Mouse (Mus musculus): ENCODE data around the gene Gm853. TPM values are rescaled to one million over a fixed set of nuclear protein-coding genes. Genes with fewer than 3 reads are reported as not detected.

Gene Gm853
- not detected in 2 replicates for polyA plus RNA-seq (2016; fragmentation: Nextera tagmentation; extraction: Ambion mirVana)

- H3K4me2 ChIP-seq, result no peak within 1 kb of the TSS
- no peak within 1 kb of the TSS for H3K4me3 ChIP-seq
- no peaks in the 10 kb centered on the region for H3K4me1 ChIP-seq
- H3K9ac ChIP-seq, result no peak within 1 kb of the TSS
- H3K9me3 ChIP-seq (replicated peaks), result no peaks in the 10 kb centered on the region
- 50% methylated on average over 4 of the region's 4 CpGs for WGBS (ENCODE audit: insufficient replicate concordance)
- no peaks in the 10 kb centered on the region for H3K36me3 ChIP-seq
- H3K27me3 ChIP-seq (replicated peaks), result peaks cover 40% of the 10 kb centered on the region
- no peak for ATAC-seq
- H3K27ac ChIP-seq, result no peak within 1 kb of the TSS
Measured at GRCm38 (mm10) chr4:130222179-130222578, at the start of gene Gm853. Gene Gm853, minus strand, starts transcription at chr4:130222401.

DNA sequence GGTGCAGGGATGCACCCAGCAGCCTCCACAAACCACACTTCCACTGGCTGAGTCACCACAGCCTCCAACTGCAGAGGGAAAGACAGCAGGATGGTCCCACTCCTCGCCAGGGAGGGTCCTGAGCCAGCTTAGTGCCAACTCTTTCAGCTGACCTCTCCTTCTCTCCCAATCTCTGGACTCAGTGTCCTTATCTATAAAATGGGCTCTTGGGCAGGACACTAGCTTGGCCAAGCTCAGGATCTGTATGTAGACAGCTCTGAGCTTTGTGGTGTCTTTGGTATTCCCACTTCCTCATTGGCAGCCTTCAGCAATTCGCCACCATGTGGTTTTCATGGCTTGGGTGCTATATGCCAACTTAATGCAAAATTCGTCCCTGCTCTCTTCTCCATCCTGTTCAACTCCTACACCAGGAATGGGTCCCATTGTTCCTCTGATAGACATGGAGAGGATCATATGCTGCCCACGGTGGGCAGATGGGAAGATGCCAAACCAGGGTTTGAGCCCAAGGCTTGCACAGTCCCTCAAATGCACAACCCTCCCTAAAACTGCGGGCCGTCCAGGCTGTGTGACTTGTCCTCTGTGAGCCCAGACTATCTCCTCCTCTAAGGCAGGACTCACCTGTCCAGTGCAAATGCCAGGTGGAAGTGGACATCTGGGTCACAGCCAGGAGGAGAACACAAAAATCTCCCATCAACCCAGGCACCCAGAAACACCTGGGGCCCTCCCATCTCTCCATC, 48.6 kb upstream of the Gm853 start:
- Histone ChIP-seq H3K4me3 (no peak overlapping the region), H3K4me1 (peaks cover 41% of the 10 kb centered on the region), H3K27ac (0 out of 2 replicates have a peak overlapping the region, but pooled peaks have one; percentile 13), H3K9ac (no peak overlapping the region), H3K27me3 (replicated peaks) (peaks cover 74% of the 10 kb centered on the region), H3K9me3 (replicated peaks) (no peaks in the 10 kb centered on the region), H3K36me3 (no peaks in the 10 kb centered on the region), H3K4me2 (no peak overlapping the region)
- ATAC-seq, result no peak
- WGBS (ENCODE audit: insufficient replicate concordance), result 46% methylated on average over 6 of the region's 6 CpGs

- H3K4me2 ChIP-seq, result no peak overlapping the region
- H3K4me3 ChIP-seq, result no peak overlapping the region
- H3K4me1 ChIP-seq, result peaks cover 39% of the 10 kb centered on the region
- H3K27me3 ChIP-seq (replicated peaks), result peaks cover 73% of the 10 kb centered on the region
- WGBS (ENCODE audit: insufficient replicate concordance), result 51% methylated on average over 8 of the region's 8 CpGs
- H3K9ac ChIP-seq, result no peak overlapping the region
- H3K36me3 ChIP-seq, result no peaks in the 10 kb centered on the region
- no peak overlapping the region for H3K27ac ChIP-seq
- ATAC-seq, result peak; percentile 69; the same call in 1 of the 2 replicates
- no peaks in the 10 kb centered on the region for H3K9me3 ChIP-seq (replicated peaks)
Measured at GRCm38 (mm10) chr4:130270089-130270488, 47.9 kb upstream of the Gm853 start.

- H3K4me3 ChIP-seq, result no peak overlapping the region
- no peak overlapping the region for H3K9ac ChIP-seq
- peaks cover 73% of the 10 kb centered on the region for H3K27me3 ChIP-seq (replicated peaks)
- WGBS (ENCODE audit: insufficient replicate concordance), result 77% methylated on average over 10 of the region's 10 CpGs
- no peaks in the 10 kb centered on the region for H3K36me3 ChIP-seq
- H3K9me3 ChIP-seq (replicated peaks), result no peaks in the 10 kb centered on the region
- no peak for ATAC-seq
- H3K27ac ChIP-seq, result no peak overlapping the region
- peaks cover 38% of the 10 kb centered on the region for H3K4me1 ChIP-seq
- no peak overlapping the region for H3K4me2 ChIP-seq
Measured at GRCm38 (mm10) chr4:130268736-130269135, 46.5 kb upstream of the Gm853 start.

- ATAC-seq, result peak; percentile 48
- WGBS (ENCODE audit: insufficient replicate concordance), result 71% methylated on average over 7 of the region's 7 CpGs
- no peaks in the 10 kb centered on the region for H3K36me3 ChIP-seq
- peaks cover 73% of the 10 kb centered on the region for H3K27me3 ChIP-seq (replicated peaks)
- no peak overlapping the region for H3K4me3 ChIP-seq
- 0 out of 2 replicates have a peak overlapping the region, but pooled peaks have one; percentile 6 for H3K27ac ChIP-seq
- peaks cover 38% of the 10 kb centered on the region for H3K4me1 ChIP-seq
- H3K4me2 ChIP-seq, result peak overlapping the region; percentile 8; the same call in 1 of the 2 replicates
- no peaks in the 10 kb centered on the region for H3K9me3 ChIP-seq (replicated peaks)
- no peak overlapping the region for H3K9ac ChIP-seq
Measured at GRCm38 (mm10) chr4:130267069-130267468, 44.9 kb upstream of the Gm853 start.

DNA sequence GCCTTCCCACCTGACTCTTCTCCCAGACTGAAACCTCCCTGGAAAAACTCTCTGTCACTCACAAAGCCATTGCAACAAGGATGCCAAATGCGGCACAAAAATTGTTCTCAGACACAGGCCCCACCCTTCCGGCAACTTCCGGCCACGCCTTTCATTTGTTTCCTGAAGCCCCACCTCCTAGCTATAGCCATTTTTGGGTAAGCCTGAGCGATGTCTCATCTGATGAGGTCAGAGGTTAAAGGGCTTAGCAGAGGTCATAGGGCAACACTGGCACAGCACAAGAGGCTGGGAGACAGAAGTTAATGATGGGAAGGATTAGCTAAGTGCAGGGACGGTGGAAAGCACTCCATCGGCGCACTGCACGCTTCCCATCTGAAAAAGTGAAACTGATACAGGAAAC, 44.4 kb upstream of the Gm853 start:
- no peaks in the 10 kb centered on the region for H3K36me3 ChIP-seq
- H3K27me3 ChIP-seq (replicated peaks), result peaks cover 73% of the 10 kb centered on the region
- 65% methylated on average over 9 of the region's 9 CpGs for WGBS (ENCODE audit: insufficient replicate concordance)
- H3K4me2 ChIP-seq, result peak overlapping the region; percentile 8; the same call in 1 of the 2 replicates
- no peak overlapping the region for H3K9ac ChIP-seq
- peak overlapping the region; percentile 6; the same call in 1 of the 2 replicates for H3K27ac ChIP-seq
- H3K4me1 ChIP-seq, result peaks cover 38% of the 10 kb centered on the region
- no peaks in the 10 kb centered on the region for H3K9me3 ChIP-seq (replicated peaks)
- no peak overlapping the region for H3K4me3 ChIP-seq
- no peak for ATAC-seq

GRCm38 (mm10) chr4:130264698-130265349, 42.6 kb upstream of the Gm853 start:
- WGBS (ENCODE audit: insufficient replicate concordance), result 8% methylated on average over 24 of the region's 24 CpGs
- no peak for ATAC-seq
- no peak overlapping the region for H3K9ac ChIP-seq

DNA sequence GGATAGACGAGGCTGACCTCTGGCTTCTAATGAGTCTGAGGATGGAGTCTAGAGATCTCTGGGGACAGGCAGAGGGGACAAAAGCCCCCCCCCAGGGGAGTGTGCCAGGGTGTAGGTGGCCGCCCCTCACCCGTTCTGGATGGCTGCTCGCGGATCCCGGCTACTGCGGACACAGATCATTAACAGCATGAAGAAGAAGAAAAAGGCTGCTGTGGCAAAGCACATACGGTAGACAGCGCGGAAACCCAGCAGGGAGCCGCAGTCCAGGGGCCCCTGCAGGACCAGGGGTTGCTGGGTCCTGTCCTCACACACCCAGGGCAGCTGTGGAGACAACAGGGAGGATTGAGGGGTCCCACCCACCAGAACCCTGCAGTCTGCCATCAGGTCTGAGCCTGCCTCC, 41.9 kb upstream of the Gm853 start:
- 29% methylated on average over 11 of the region's 11 CpGs for WGBS (ENCODE audit: insufficient replicate concordance)
- no peak for ATAC-seq
- H3K27ac ChIP-seq, result no peak overlapping the region
- H3K4me3 ChIP-seq, result no peak overlapping the region
- no peak overlapping the region for H3K4me2 ChIP-seq
- no peaks in the 10 kb centered on the region for H3K36me3 ChIP-seq
- no peak overlapping the region for H3K9ac ChIP-seq
- H3K9me3 ChIP-seq (replicated peaks), result no peaks in the 10 kb centered on the region
- peaks cover 33% of the 10 kb centered on the region for H3K4me1 ChIP-seq
- H3K27me3 ChIP-seq (replicated peaks), result peaks cover 60% of the 10 kb centered on the region

More at GRCm38 (mm10) chr4:130264698-130265349, 42.6 kb upstream of the Gm853 start:
- H3K4me1 ChIP-seq, result peaks cover 33% of the 10 kb centered on the region
- no peak overlapping the region for H3K4me3 ChIP-seq
- peaks cover 65% of the 10 kb centered on the region for H3K27me3 ChIP-seq (replicated peaks)
- H3K9me3 ChIP-seq (replicated peaks), result no peaks in the 10 kb centered on the region
- no peaks in the 10 kb centered on the region for H3K36me3 ChIP-seq
- no peak overlapping the region for H3K27ac ChIP-seq
- H3K4me2 ChIP-seq, result no peak overlapping the region

DNA sequence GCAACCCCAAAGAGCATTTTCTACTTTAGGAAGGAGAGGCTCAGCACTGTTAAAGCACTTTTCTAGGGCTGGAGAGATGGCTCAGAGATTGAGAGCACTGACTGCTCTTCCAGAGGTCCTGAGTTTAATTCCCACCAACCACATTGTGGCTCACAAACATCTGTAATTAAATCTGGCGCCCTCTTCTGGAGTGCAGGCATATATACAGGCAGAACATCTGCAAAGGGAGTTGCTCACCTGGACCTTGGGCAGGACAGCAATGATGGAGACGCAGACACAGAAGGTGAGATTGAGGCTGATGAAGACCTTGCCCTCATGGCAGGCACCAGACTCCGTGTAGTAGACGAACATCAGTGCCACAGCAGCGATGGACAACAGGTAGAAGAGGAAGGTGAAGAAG, 38.2 kb upstream of the Gm853 start:
- Histone ChIP-seq H3K36me3 (no peaks in the 10 kb centered on the region), H3K9ac (no peak overlapping the region), H3K4me1 (0 out of 2 replicates have a peak, but pooled peaks cover 11% of the 10 kb centered on the region), H3K4me2 (no peak overlapping the region), H3K9me3 (replicated peaks) (no peaks in the 10 kb centered on the region), H3K27me3 (replicated peaks) (peaks cover 46% of the 10 kb centered on the region), H3K4me3 (no peak overlapping the region), H3K27ac (no peak overlapping the region)
- 19% methylated on average over 5 of the region's 5 CpGs for WGBS (ENCODE audit: insufficient replicate concordance)
- ATAC-seq, result no peak

- H3K4me2 ChIP-seq, result peak overlapping the region; percentile 70
- ATAC-seq, result peak; percentile 97
- H3K9me3 ChIP-seq (replicated peaks), result no peaks in the 10 kb centered on the region
- H3K4me1 ChIP-seq, result peaks cover 41% of the 10 kb centered on the region
- peak overlapping the region; percentile 51 for H3K4me3 ChIP-seq
- peak overlapping the region; percentile 72 for H3K9ac ChIP-seq
- H3K27ac ChIP-seq, result peak overlapping the region; percentile 90
- H3K27me3 ChIP-seq (replicated peaks), result 0 out of 2 replicates have a peak, but pooled peaks cover 7% of the 10 kb centered on the region
- H3K36me3 ChIP-seq, result no peaks in the 10 kb centered on the region
- WGBS (ENCODE audit: insufficient replicate concordance), result 41% methylated on average over 8 of the region's 8 CpGs
Measured at GRCm38 (mm10) chr4:130252441-130253157, 30.4 kb upstream of the Gm853 start.

DNA sequence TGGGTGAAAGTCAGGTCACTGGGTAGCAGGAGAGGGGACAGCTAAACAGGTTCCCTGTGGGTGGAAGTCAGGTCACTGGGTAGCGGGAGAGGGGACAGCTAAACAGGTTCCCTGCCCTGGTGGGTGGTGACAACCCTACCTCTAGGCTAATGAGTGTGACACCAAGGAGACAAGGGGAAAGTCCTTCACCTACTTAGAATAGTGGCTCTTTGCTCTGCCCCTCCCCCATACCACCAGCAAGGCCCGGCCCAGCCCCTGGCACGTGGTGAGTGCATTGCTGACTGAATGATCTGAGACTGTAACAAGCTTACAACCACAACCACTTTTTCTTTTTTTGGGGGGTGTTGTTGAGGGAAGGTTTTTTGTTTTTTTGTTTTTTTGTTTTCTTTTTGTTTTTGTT, 29.6 kb upstream of the Gm853 start:
- H3K27ac ChIP-seq, result peak overlapping the region; percentile 90

More for the DNA sequence above, 29.6 kb upstream of the Gm853 start:
- no peaks in the 10 kb centered on the region for H3K36me3 ChIP-seq
- no peaks in the 10 kb centered on the region for H3K9me3 ChIP-seq (replicated peaks)
- peaks cover 41% of the 10 kb centered on the region for H3K4me1 ChIP-seq
- H3K4me3 ChIP-seq, result peak overlapping the region; percentile 51
- WGBS (ENCODE audit: insufficient replicate concordance), result 36% methylated on average over 3 of the region's 3 CpGs
- peak overlapping the region; percentile 72 for H3K9ac ChIP-seq
- ATAC-seq, result no peak
- H3K4me2 ChIP-seq, result peak overlapping the region; percentile 70
- peaks cover 14% of the 10 kb centered on the region for H3K27me3 ChIP-seq (replicated peaks)

Data from liver, embryonic 12.5 days (tissue).